Mouse (Mus musculus) forelimb bud, embryonic 11.5 days (tissue): Measurements from ENCODE around the gene Tnfaip2.

Source experiments
- DNase-seq: peaks from one replicate; pipeline ENCODE4 v3.0.0-alpha.2; 2012; ENCODE audit warnings: low read depth, low spot score

The Tnfaip2 gene

GRCm38 (mm10) chr12:111427438-111428113, 14.7 kb upstream of the Tnfaip2 start:
- DNase-seq, result no peak

DNA sequence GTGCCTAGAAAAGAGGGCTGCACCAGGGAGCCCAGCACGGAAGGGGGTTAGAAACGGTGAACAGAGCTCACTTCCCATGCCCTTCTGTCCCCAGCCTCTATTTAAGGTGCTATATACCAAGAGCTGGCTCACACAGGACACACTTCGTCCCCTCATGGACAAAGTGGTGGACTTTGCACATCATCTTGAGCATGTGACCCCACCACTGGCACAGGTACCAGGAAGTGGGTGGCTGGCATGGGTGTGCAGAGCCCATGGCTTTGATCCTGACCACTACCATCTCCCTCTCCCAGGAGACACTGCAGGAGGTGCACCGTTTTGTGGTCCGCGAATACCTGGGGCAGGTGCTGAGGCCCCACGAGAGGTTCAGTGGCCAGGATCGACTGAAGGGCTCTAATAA, 13.9 kb upstream of the Tnfaip2 start:
- DNase-seq, result no peak

DNA sequence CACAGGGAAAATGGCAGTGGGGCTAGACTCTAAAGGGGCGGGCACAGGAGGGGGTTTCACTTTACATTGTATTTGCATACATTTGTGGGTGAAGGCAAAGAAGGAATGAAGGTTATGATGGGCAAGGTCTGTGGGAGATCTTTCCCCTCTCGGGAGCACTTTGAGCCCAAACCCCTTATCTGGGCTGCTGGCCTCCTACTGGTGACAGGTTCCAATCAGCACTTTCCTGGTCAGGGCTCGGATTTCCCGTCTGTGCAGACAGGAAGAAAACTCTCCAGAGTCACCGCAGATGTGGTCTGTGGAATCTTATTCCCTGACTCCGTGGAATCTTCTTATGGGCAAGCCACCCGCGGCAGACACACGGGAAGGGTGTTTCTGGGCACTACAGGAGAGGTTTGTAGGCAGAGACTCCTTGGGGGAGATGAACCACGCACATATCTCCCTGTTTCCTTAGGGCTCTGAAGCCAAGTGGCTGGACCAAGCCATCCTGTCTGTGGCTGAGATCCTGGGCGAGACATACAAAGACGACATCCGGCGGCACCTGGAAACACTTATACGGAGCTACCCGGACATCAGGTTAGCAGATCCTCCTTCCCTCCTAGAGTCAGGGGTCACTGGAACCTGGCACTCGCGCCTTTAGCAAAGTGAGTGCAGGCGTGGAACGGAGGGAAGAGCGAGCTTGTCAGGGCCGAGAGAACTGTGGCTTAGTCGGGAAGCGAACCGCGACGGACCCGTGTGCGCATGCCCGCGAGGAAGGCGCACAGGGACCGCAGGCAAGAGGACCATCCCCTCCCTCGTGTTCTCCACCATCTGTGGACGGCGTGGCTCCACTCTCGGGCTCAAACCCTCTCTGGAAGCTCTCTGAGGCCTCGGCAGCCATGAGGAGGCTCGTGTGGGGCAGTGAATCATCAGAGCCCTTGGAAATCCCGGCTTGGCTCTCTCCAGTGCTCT, 13.0 kb upstream of the Tnfaip2 start:
- DNase-seq, result peak; percentile 63

GRCm38 (mm10) chr12:111430049-111430867, 12.0 kb upstream of the Tnfaip2 start:
- no peak for DNase-seq

DNA sequence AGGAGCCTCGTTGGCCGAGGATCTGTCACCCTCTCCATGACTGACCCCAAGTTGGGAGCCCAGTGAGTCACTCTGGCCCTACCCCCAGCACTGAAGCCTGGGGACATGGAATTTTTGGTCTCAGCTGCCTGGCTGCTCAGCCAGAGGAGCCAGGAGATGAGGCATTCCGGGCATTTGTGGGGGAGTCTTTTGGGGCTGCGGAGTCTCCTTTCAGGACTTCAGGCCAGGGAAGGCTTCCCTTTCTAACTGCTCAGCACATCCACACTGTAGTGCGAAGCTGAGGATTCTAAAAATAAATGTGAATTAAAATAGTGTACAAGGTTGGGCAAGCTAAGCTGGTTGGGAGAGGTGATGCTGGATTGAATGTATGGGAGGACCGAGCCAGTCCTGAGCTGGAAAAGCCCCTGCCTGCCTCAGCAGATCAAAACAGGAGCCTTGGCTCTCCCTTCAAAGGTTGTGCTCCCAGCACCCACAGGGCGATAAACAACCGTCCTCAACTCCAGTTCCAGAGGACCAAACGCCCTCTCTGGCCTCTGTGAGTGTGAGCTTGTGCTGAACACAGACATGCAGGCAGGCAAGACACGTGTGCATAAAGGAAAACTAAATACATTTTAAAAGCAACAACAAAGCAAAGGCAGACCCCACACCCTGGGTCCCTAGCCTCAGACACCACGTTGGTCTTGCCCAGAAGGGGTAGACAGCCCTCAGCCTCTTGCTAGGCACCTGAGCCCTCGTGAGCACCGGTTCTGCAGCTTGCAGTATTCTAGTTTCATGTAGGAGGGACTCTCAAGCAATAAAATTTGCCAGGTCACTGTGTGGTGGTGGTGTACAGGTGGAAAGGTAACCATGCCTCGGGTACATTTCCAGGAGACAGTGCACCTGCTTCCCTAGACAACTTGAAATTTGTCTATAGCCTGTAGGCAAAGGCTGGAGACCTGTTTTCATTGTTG, 11.1 kb upstream of the Tnfaip2 start:
- no peak for DNase-seq

DNA sequence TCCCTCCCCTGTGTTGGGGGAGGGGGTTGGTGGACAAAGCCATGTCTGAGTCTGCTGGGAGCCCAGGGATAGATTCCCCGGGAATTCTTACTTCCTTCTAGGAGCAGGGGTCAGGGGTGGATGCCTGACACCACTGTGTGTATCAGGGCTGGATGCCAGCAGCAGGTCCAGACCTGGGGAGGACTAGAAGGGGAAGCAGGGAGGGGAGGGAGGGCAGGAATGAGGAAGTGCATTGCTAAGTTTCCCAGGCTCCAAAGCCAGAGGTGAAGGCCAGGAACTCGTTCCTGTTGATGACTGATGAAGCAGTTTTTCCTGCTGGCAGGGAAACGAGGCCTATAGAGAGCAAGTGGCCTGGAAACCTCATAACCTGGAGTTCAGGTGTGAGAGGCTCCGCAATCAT, 10.2 kb upstream of the Tnfaip2 start:
- DNase-seq, result no peak

DNA sequence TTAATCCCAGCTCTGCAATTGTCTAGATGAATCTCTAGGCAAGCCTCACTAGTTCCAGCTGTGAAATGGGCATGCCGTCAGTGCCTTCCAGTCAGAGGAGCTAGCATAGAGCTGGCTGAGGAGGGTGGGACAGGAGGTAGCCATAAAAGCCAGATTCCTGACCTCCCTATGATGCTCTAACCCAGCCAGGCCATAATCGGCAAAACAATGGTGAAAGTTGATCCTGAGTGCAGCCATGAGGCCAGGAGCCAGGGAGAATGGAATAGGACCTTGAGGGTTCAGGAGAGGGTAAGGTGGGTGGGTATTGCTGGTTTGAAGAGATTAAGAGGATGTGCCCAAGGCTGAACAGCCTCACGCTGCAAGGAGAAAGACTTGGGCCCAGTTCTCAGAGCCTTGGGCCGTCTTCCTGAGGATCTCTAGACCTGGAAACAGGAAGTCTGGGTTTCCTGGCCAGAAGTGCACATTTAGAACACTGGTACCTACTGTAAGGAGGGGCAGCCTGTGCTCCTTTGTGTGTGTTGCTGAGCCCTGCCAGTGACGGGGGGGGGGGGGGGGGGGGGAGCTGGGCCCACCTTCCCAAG, 9.4 kb upstream of the Tnfaip2 start:
- no peak for DNase-seq

- no peak for DNase-seq
These were observed 8.0 kb upstream of the Tnfaip2 start for GRCm38 (mm10) chr12:111434164-111434744.

GRCm38 (mm10) chr12:111434745-111435327, 7.4 kb upstream of the Tnfaip2 start:
- DNase-seq, result no peak

GRCm38 (mm10) chr12:111436170-111436569, 6.1 kb upstream of the Tnfaip2 start:
- no peak for DNase-seq

DNA sequence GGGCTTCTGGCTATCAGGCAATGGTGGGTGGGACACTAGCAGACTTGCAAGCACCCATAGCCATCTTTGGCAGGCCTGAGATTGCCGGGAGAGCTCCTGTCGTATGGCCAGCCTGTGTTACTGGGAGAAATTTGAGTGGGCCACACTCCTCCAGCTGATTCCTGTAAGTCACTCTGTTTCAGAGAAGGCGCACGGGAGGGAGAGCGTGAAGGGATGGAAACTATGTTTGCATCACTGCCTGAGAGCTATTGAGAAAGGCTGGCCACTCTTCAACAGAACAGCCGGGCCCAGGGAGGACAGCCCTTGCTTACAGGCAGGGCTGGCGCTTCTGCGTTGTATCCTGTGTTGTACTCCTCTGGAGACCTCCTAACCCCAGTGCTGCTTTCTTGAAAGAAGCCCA, 5.6 kb upstream of the Tnfaip2 start:
- no peak for DNase-seq

DNA sequence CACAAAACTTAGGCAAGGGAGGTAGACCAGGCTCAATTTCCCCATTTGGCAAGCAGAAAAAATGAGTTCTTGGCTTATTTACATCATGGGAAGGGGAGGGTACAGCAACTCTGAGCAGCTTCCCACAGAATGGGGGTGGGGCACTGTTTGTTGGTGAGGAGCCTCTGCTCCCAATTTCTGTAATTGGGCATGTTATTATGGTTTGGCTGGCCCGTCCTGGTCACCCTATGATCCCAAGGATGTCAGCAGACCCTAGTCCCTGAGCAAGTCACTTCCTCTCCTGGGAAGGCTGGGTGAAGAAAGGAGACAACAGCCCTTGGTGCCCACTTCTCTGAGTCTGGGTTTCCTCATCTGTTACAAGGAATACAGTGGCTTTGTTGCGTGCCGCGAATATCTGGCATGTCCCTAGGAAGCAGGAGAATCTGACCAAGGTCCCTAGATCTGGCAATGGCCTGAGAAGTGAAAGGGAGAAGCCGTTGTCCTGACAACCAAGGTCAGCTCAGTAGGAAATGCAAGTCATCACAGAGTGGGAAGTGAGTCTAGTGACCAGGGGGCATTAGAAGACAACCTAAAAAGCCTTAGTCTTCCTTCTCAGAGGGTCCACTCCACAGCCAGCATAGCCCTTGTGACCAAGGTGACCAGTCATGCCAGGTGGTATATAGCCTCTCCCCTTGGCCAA, 4.9 kb upstream of the Tnfaip2 start:
- DNase-seq, result no peak

DNA sequence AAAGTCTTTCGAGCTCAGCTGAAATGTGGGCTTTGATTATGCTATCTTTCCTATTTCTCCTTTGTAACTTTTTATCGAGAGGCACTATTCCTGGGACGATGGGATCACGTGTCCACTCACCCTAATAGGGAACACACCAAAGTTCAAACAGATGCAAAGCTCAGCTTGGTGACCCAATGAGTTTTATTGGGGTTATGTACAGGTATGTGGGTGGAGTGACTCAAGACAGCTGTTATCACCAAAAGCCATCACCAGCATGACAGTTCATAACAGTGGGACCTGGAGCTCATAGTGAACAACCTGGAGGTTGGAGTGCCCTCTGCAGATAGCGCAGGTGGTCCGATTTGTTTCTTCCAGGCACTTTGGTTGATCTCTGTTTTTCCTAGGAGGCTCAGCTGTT, 3.4 kb upstream of the Tnfaip2 start:
- DNase-seq, result no peak

- DNase-seq, result no peak
These were observed 1.4 kb upstream of the Tnfaip2 start for GRCm38 (mm10) chr12:111440701-111441373.

DNA sequence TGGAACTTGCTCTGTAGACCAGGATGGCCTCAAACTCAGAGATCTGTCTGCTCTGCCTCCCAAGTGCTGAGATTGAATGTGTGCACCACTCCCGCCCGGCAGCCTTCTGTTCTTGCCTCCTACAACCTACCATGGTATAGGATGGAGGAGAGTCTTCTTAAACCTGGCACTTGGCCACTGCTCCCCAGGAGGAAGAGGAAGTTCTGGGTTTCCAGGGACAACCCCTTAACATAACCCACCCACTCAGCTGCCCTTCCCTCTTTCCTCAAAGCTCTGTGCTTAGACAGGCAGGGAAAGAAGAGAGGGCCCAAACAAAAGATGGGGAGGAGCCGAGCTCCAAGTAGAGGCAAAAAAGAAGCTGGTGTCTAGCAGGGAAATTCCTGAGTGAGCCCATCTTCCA, 746 bp upstream of the Tnfaip2 start:
- DNase-seq, result no peak

DNA sequence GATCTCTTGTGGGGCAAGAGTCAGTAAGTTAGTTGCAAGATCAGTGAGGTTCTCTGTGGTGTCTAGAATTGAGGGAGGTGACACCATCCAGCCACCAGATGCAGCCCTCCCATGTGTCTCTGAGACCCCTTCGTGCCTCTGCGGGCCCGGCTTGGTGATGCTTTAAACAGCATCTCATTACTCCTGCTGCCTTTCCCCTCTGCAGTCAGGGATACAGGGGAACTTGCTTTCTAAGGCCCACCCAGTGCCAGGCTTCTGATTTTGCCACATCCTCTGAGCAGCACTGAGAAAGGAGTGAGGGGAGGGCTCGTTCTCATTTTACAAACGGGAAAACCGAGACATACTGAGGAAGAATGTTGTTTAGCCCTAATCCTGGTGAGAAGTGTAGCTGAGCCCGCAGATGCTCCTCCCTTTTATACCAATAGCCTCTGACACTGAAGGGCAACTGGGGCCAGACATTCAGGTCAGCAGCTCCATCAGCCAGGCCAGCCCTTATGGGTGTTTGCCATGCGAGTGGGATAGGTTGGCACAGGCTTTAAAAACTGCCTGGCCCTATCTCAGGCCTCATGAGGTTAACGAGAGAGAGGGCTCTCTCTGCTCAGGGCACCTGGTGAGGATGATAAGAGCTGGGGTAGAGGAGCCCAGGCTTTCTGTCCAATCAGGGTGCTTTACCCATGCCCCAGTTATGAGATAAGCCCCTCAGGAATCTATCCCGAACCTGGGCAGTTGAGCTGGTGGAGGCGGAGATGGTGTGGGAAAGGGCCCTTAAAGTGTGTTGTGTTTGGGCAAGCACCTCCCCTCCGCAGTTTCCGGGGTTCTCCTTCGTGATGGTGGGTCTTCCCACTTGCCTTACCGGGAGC, 972 bp downstream of the Tnfaip2 start:
- no peak for DNase-seq

GRCm38 (mm10) chr12:111443921-111444831, 1.9 kb downstream of the Tnfaip2 start:
- no peak for DNase-seq
